Mouse (Mus musculus) cerebellum, adult 8-10 months (tissue): ENCODE data around the gene Cplane1.
A peak's percentile ranks its signal among the peaks of the same experiment; 100 is the strongest.
"Not testable (repeated sequence)": the region's sequence is repeated elsewhere in the genome, so short reads cannot be mapped to it uniquely, and the experiment has no call there.

Experiments used
- DNase-seq: peaks from one replicate; pipeline ENCODE4 v3.0.0; 2022

The Cplane1 gene

DNA sequence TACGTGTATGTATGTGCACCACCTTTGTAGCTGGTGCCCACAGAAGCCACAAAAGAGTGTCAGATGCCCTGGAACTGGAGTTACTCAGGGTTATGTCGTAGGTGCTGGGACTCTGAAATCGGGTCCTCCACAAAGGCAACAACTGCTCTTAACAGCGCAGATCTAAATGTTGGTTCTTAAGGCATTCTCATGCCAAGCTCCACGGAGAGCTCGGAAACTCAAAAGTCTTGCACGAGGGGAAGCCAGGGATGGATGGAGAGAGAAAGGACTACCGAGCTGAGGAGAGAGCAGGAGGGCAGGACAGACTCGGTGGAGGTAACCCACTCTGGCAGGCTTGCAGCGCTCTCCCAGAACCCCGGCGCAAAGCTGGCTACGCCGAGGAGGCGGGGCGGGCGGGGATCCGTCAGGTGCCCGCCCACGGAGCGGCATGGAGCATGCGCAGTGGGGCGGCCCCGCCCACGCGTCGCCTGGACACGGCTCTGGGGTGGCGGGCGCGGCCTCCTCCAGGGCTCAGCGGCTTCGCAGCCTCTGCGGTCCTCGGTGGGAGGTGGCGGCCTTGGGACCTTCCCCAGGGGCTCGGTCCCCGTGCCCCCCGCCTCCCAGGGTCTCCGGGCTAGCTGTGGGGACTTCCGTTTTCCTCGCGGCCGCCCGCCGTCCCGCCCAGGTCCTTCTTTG is at the start of gene Cplane1:
Gene Cplane1 (plus strand): TSS at position 516 of the 675 bp plus-strand sequence.
- peak; percentile 93 for DNase-seq

DNA sequence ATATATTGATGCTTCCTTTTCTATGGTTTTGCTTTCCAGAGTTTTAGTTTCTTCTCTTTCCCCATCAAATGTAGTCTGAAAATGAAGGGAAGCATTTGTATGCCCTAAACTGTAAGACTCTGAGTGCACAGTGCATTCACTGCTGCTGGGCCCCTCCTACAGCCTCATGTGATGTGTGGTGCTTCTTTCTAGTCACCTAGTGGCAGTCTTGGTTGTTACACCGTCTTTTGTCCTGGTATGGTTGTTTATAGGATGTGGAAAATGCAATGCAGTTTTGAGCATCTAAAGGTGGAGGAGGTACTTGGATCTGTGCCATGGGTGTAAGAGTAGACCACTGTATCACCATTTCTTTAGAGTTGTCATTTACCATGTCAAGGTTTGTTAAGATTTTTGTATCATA is 39.6 kb upstream of the Cplane1 start:
- no peak for DNase-seq

DNA sequence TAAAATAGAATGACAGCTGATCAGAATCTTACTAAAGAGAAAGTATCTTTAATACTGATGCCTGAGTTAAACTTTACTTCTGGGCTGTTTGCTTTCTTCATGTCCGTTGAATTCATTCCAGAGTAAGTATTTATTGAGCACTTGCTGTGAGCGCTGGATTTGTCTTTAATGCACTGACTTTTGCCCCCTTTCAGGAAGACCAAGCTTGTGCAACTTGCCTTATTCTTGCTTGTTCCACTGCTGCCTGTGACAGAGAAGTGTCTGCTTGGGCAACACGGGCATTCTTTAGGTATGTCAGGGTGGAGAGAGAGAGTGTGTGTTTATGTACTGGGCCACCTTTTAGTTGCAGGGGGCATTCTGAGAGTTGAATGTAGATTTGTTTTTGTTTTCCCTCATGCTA is 37.6 kb upstream of the Cplane1 start:
- no peak for DNase-seq

DNA sequence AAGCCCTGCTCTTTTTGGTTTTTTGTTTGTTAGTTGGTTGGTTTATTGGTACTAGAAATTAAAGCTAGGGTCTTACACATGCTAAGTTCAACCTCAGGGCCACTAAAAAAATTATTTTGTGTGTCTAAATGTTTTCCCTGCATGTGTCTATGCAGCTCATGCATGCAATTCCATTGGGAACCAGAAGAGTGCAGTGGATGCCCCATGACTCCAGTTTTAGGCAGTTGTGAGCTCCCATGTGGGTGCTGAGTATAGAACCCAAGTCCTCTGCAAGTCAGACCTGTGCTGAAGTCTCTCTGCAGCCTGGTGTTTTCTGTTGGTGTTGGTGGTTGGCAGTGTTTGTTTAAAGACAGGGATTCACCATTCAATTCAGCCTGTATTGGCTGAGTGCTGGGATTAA is 37.1 kb upstream of the Cplane1 start:
- no peak for DNase-seq

DNA sequence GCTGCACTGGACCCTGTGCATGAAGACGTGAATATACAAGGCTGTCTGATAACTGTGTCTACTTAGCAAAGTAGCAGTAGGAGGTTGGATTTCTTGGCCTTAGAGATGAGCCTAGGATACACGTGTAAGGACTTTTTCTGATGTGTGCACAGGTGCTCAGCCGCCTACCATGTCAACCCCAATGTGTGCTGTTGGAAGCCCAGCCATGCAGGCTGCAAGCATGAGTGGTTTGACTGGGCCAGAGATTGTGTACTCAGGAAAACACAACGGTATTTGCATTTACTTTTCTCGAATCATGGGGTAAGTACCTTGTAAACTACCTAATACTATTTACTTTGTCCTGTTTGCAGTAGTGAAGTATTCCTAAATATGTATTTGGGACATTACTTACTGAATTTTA is 33.3 kb upstream of the Cplane1 start:
- DNase-seq = no peak

DNA sequence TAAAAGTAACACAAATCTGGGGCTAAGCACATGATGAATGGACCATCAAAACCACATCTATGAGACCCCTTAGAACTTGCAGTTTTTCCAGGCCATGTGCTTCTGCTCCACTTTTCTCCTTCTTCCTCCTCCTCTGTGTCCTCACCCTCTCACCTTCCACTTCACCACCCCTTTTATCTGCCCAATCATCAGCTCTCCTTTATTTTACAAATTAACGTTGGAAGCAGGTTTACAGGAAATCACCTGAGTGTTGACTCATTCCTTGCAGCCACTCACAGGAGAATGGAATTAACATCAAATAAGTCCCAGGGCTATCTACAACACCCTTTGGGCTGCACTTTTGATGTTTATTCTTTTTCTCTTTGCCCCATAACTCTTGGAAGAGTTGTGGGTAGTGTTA is 7.1 kb upstream of the Cplane1 start:
- DNase-seq = no peak

DNA sequence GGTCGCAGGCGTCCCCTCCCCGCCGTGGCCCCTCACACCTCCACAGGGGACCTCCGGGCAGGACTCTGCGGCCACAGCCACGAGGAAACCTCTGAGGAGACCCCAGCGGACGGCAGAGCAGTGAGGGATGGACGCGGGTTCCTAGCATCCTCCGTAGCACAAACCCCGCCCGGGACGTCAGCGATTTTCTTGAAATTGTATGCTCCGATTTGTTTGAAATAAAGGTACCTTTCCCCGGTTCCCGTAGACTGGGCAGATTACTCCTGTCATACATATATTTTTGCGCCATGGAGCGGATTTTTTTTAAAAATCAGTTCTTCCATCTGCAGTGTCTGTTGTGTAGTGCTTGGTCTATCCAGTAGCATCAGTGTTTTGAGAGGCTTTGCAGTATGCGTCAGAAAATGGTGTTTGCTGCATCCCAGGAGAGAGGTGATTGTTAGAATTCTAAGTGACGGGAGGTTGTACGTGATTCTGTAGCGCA is 400 bp downstream of the Cplane1 start:
- DNase-seq = no peak

DNA sequence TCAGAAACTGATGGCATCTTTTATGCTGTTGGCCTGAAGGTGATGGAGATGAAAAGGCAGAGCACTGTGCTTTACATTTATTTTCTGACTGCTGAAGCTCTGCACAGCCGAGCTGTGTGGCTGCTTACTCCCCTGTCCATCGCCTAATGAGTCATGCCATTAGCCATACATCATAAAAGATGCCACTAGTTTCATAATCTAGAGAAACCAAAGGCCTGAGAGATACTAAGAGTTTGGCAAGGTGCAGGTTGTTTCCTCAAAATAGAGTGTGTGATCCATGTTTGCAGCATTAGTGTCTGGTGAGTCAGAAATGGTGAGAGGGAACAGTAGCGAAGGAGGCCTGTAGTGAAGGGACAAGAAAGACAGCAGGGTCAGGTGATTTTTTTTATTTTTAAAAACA is 20.7 kb downstream of the Cplane1 start:
- no peak for DNase-seq

DNA sequence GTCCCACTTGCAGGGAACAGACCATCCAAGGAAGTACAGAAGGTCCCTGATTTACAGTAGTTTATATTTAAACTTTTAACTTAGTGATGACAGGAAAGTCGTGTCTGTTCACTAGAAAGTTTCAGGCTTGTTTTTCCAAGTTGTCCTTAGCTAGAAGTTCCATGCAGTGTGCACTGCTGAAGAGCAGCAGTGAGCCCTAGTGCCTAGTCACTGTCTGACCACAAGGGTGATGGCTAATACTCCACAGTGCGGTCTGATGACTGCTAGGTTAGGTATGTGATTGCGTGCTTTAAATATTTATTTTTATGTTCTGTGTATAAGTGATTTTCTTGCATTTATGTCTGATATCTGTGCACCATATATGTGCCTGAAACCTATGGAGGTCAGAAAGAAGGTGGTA is 21.5 kb downstream of the Cplane1 start:
- no peak for DNase-seq

DNA sequence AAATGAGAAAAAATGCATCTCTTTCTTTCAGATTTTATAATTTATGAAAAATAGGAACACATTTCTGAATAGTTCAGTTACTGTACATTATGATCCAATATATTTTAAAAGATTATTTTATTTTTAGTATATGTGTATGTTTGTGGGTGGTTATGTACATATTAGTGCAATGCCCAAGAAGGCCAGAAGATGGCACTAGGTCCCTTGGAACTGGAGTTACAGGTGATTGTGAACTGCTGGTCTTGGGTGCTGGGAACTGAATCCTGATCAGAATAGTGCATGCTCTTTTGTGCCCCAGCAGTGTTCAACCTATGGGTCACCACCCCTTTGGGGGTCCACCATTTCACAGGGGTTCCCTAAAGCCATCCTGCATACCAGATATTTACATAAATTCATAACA is 31.4 kb downstream of the Cplane1 start:
- no peak for DNase-seq

DNA sequence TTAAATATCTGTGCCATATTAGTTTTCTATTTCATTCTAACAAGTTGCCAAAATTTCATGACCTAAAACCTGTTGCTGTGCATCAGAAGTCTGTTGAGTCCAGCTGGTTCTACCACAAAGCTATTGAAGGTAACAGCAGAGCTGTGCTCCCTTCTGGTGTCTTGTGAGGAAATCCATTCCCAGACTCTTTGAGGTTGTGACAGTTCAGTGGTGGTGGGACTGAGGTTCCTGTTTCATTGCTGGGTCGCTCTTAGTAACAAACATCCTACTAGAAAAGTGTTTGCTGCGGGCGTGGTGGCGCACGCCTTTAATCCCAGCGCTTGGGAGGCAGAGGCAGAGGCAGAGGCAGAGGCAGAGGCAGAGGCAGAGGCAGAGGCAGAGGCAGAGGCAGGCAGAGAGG is 39.5 kb downstream of the Cplane1 start:
- DNase-seq = no peak

DNA sequence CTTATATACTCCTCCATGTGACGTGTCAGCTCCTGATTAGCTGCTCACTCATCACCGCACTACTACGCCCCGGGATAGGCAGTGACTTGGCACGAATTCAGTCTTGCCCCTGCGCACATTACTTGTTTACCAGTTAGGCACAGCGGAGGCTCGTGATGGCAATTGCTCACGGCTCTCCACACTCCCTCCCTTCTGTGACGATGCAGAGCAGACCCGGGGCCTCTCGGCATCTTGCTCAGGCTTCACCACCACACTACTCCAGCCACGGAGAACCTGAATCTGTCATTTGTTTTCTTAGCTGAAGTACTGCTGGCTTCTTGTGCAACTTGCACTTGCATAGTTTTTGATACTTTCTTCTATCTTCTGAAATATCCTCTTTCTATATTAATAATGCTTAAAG is 45.9 kb downstream of the Cplane1 start:
- DNase-seq = no peak

DNA sequence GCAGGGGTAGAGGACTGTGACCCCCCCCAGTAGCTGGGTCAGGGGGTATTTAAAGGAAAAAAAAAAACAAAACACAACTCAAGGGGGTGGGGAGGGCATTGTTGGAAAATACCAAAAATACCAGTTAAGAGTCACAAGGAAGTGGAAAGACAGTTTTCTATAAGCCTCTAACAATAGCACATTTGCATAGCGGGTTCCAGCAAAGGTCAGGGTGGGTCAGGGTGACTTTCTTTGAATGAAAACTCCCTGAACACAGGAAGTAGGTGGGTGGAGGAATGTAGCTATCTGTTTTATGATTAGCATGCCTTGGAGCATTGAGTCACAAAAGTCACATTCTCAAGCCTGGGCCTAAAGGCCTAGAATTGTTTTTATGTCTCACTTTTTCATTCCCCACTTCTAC is 65.3 kb downstream of the Cplane1 start:
- DNase-seq = not testable (repeated sequence)

DNA sequence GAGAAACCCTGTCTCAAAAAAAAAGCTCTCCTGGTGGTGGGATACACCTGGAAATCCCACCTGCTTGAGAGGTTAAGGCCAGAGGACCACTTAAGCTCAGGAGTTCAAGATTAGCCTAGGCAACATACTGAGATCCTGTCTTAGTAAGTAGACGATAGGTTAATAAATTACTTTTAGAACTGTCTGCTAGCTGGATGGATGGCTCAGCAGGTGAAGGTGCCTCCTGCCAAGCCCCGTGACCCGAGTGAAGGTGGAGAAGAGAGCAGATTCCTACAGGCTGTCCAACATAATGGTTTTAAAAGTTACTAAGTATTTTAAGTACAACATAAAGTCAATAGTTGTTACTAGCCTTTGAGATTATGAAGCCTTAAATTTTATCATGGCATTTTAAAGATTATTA is 97.0 kb downstream of the Cplane1 start:
- no peak for DNase-seq

DNA sequence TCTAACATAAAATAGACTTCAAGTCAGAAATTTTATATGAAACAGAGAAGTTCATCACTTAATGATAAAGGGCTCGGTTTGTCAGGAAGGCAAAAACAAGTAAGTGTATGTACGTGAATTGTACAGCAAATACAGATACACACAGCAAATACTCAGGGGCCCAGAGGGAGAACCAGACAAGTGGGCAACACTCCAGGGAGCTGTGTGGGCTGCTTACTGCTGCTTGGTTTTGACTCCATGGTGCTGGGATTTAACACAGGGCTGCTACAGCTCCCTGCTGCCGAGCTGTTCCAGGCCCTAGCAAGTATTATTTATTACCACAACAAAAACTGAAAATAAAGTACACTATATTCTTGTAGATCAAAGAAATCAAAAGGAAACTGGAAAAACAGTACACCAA is 98.3 kb downstream of the Cplane1 start:
- DNase-seq = no peak

DNA sequence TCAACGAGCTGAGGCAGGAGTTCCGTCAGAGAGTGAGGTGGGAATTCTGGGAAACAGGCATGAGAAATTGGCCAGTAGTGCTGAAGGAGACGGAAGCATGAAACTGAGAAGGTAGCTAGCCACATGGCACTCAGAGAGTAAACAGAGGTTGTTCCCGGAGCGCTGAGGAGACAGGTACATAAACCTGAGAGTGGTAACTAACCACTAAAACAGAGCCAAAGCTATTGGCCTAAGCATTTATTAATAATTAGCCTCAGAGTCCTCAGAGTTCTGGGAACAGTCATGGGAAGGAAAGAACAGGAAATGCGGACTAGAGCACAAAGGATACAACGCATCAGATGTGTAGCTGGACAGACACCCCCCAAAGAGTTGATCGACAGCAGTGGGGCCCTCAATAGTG is 99.3 kb downstream of the Cplane1 start:
- DNase-seq = no peak

DNA sequence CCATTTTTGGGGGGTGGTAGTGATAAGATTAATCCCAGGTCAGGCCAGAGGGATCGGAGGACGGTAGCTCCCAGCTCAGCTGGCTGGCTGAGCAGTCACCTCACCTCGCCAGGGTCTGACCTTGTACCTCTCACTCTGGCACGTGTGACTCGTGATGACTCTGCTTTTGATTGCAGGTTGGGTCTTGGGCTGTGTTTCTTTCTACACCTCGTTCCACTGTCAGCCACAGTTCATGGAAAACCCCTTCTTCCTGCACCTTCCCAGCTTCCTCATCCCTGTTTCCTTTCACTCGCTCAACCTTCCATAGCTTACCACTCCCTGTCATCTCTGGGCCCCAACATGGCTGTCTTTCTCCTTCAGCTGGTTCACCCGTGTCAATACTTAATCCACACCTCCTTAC is 103.0 kb downstream of the Cplane1 start:
- no peak for DNase-seq

DNA sequence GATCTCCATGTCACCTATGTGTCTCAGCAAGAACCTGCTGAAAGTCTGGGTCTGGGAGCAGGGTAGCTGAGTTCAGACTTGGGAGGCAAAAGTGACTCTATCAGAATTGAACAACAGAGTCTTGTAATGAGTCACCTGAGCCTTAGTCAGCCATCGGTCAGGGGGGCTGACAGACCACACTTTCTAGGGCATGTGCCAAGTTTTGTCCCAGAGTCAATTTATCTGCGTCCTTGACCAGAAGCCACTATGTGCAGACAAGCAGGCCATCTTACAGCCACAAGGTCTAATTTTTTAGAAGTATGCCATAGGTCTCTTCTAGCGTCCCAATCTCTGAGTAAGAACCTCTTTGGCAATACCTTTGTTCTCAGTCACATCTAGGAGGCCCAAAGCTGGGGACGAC is 109.0 kb downstream of the Cplane1 start:
- DNase-seq = not testable (repeated sequence)

DNA sequence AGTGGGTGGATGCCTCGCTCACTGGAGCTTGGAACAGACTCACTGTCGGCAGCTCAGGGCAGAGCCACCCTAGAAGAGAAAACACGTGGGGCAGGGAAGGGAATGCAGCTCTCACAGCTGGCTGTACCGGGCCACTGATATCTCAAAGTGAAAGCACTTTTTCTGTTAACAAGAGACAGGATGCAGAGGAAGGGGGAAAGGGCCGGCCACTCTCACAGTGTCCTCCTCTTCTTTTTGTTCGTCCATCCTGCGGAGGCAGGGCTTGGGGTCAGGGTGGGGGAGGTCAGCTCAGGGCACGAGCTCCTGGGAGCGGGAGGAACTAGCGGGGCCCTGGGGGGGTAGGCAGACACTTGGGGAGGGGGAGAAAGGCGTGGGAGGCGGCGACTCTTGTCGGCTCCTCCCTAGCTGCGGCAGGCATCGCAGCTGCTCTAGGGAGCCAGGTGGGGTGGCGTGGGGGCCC is 110.4 kb downstream of the Cplane1 start:
- no peak for DNase-seq

DNA sequence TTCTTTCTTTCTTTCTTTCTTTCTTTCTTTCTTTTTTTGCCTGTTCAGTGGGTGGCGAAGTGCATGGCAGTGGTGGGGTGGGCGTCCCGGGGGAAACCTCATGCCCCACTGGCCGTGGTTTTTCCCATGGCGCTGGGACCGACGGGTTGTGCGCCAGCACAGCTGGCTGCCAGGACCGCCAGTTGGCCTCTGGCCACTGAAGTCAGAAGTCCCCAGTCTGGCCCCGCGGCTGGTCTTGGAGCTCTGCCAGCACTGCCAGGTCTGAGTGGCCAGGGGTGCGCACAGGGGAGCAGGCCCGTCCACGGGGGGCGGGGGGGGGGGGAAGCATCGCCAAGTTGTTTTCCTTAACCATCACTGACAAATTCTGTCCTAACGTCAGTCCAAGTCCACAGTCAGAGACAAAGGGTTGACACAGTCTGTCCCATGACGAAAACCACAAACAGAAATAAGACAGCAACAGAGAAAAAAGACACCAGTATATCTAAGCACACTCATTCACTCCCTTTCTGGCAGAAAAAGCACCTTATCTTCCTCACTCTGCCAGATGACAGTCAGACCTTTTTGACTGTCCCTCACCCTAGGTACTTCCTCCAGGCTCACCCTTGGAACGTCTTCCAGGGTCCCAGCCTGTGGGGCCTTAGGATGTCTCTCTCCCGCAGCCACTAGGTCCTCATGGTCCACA is 111.2 kb downstream of the Cplane1 start:
- no peak for DNase-seq

DNA sequence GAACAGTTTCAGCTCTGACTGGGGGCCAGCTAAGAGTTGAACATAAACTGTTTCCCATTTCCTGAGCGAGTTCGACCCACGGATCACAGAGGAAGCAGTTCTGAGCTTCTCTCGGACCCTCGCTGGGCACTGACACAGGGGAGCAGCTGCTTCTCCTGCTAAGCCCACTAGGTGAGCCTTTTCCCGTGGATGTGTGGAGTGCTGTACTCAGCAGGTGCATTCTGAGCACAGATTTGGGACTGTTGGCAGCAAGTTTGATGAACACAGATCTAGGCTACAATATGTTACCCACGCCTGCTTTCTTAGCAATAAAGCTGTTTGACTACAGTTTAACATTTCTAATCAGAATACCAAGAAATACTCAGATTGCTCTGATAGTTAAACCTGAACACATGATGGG is 112.8 kb downstream of the Cplane1 start:
- peak; percentile 24 for DNase-seq

DNA sequence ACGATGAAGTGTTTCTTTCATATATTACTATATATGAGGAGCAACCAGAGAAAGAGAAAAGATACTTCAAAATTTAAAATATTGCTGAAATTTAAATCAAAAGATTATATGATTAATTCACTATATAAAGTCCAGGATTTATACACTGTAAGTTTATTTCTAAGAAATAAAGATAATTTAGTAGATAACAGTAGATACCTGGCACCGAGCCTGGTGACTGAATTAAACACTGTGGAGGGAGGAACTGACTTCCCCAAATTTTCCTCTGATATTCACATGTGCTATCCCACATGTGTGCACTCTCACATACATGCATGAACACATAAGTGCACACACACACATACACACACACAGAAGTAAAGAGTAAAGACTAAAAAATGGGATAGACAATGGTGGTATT is 113.2 kb downstream of the Cplane1 start:
- DNase-seq = no peak

DNA sequence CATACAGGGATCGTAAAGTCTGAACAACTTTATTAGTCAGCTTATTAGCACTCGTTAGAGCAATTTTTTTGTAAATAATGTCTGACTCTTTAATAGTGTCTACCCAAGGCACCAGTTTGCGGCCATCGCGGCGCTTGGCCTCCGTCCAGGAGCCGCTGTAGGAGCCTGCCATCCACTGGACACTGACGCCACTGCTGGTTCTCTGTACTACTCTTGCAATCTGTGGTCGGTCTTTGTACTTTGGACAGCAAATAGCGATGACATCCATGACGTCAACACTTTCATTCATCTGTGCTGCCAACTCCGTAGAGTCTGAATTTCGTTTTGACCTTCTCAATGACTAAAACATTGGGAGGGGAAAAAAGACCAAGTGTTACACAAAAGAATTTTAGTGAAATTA is 122.3 kb downstream of the Cplane1 start:
- DNase-seq = no peak

DNA sequence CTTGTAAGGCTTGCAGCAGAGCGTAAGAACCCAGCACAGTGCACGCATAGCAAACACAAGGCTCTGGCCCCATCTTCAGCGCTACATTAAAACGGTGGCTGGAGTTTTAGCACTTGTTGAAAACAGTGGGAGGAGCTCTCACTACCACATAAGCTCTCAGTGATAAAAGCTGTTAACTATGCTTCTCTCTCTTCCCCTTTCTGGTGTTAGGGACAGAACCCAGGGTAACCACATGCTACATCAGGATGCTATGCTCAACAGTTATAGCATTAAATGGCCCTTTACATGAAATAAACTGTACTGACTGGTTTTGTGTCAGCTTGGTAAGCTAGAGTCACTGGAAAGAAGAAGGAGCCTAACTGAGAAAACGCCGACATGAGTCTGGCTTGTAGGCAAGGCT is 125.2 kb downstream of the Cplane1 start:
- no peak for DNase-seq

DNA sequence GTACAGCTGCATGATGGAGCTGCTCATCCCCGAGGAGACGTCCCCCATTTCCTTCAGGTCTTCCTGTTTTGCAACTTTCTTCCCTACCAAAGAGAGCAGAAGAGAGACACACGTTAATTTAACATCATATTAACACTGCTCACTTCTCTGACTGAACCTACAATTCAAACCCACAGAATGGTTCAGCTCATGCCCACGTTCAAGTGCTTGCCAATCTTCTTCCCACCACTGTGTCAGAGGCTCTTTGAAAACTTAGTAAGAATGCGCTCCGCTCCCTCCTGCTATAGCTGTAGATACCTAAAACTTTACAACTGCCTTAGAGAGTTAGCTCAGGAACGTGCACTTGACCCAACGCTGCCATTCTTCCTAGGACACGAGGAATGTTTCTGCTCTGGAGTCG is 134.0 kb downstream of the Cplane1 start:
- no peak for DNase-seq
